Mouse (Mus musculus) T-helper 17 cell (primary cell): ENCODE results near the gene Nop58.

Experiments used
- in situ Hi-C, 2 experiments: fragments of 300-600 bp; cut with MboI, MseI; formaldehyde crosslinking; loops; 1 replicate in 1 of 2; 2 replicates in 1 of 2; pipeline ENCODE4 v1.15.1; 2025; ENCODE audit warnings: high pct_unique_total_duplicates in 2 of 2

The Nop58 gene

DNA sequence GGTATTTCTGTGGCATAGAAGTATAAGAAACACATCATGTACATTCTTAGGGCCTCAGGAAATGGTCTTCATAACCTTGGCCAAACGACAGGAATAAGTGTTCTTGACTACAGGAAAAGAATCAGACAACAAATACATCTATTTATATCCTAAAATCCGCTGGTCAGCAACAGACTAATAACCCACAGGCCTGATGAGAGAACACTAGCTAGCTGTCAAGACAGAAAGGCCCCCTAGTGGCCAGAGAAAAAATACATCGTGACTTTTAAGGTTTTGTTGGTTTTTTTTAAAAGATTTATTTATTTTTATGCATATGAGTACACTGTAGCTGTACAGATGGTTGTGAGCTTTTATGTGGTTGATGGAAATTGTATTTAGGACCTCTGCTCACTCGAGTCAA lies 35.1 kb downstream of the Nop58 start:
- in situ Hi-C loops: loop anchor here in 1 of 2 experiments (25.0 kb wide), 1 partner anchor 1258 kb away; no protein-coding TSS in a partner anchor

DNA sequence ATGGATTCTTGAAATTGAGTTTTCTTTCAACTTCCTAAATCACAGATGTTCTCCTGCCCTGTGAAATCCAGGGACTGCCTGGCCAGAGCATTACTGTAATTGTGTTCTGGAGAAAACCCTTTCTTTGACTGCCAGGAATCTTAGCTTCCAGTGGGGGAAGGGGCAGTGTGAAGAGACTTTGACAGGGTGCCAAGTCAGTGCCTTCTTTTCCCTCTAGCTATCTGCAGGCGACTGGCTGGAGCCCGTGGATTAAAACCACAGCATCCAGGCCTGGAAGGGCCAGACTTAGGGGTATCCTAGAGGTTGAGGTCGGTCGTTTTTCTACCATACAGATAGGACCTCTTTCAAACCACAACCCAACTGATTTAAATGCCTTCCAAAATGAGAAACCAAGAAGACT lies 40.9 kb downstream of the Nop58 start:
- in situ Hi-C loops: no loop called here

DNA sequence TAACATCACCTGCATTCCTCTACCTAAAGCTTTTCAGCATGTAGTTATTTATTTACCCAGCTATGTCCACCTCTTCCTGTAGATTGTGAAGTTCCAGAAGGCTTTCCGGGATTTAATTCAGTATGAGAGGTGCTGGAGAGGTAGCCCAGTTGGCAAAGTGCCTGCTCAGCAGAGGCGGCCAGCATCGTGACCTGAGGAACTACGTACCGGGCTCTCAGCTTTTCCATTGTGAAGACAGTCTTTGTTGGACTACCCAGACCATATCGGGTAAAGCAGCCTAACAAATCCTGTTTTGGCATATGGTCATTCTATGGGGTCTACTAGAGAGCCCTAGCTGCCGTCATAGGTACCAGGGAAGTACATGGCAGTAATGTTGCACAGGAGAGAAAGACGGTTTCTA lies 45.3 kb downstream of the Nop58 start:
- in situ Hi-C loops: no loop called here

DNA sequence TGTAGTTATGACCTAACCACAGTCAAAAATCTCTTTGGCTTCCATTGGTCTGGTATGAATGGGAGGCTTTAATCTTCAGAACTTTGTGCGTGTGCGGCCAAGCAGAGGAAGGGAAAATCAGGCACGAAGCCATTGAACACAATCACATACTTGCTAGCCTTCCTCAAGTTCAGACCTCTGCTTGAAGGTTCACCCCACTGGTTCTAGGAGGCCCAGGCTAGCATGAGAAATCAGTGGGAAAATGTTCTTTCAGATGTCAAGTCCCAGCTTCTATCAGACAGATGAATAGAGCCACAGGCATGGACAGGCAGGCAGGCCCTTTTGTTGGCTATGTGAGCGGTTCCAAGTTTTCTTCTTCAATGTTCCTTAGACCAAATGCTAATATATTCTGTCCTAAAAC lies 46.0 kb downstream of the Nop58 start:
- in situ Hi-C loops: no loop called here

- in situ Hi-C loops: no loop called here
Measured at GRCm38 (mm10) chr1:59734076-59734475, 49.3 kb downstream of the Nop58 start.

- in situ Hi-C loops: no loop called here
Measured at GRCm38 (mm10) chr1:59738768-59739414, 54.1 kb downstream of the Nop58 start.

GRCm38 (mm10) chr1:59739577-59740354 lies 55.0 kb downstream of the Nop58 start:
- in situ Hi-C loops: loop anchor here in 1 of 2 experiments (10.0 kb wide), 1 partner anchor 115 kb away; no protein-coding TSS in a partner anchor

- in situ Hi-C loops: loop anchor here in 1 of 2 experiments (10.0 kb wide), 1 partner anchor 106 kb away; no protein-coding TSS in a partner anchor
Measured at GRCm38 (mm10) chr1:59749047-59749446, 64.3 kb downstream of the Nop58 start.

DNA sequence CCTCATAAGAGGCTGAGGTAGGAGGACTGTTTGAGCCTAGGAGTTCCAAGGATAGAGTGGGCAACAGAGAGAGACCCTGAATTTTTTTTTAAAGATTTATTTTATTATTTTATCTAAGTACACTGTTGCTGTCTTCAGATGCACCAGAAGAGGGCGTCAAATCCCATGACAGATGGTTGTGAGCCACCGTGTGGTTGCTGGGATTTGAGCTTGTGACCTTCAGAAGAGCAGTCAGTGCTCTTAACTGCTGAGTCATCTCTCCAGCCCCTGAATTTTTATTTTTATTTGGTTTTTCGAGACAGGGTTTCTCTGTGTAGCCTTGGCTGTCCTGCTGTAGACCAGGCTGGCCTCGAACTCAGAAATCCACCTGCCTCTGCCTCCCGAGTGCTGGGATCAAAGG lies 65.0 kb downstream of the Nop58 start:
- in situ Hi-C loops: loop anchor here in 1 of 2 experiments (10.0 kb wide), 1 partner anchor 105 kb away; no protein-coding TSS in a partner anchor

DNA sequence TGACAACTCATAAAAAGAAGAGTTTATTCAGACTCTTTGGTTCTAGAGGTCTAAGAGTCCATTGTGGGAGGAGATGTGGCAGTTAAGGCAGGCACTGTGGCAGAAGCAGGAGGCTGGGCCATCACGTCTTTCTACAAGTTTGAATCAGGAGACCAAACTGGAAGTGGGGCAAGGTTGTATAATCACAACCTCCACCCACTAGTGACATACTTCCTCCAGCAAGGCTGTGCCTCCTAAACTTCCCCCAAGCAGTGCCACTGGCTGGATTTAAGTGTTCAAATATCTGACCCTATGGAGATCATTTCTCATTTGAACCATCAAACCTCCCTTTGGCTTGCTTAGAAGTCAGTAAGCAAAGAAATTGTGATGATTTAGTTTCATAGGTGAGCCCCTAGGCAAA lies 70.5 kb downstream of the Nop58 start:
- in situ Hi-C loops: no loop called here

GRCm38 (mm10) chr1:59758325-59758724 lies 73.6 kb downstream of the Nop58 start:
- in situ Hi-C loops: no loop called here

DNA sequence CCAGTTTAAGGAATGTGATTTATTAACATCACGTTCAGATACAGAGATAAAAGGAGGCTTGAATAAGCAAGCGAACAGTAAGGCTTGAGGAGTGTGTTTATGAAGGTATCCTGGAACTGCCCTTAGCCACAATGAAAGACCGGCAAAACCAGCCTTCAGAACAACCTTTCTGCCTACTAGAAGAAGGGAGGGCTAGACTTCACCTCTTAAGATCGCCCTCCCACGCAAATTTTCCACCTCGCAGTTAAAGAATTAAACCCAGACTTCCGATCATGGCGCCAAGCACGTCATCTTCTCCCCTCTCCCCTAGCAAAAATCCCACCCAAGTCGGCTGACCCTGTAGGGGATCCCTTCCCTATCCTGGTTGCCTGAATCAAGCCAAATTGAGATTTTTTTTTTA lies 77.4 kb downstream of the Nop58 start:
- in situ Hi-C loops: no loop called here

- in situ Hi-C loops: no loop called here
Measured at GRCm38 (mm10) chr1:59762651-59763163, 77.9 kb downstream of the Nop58 start.

DNA sequence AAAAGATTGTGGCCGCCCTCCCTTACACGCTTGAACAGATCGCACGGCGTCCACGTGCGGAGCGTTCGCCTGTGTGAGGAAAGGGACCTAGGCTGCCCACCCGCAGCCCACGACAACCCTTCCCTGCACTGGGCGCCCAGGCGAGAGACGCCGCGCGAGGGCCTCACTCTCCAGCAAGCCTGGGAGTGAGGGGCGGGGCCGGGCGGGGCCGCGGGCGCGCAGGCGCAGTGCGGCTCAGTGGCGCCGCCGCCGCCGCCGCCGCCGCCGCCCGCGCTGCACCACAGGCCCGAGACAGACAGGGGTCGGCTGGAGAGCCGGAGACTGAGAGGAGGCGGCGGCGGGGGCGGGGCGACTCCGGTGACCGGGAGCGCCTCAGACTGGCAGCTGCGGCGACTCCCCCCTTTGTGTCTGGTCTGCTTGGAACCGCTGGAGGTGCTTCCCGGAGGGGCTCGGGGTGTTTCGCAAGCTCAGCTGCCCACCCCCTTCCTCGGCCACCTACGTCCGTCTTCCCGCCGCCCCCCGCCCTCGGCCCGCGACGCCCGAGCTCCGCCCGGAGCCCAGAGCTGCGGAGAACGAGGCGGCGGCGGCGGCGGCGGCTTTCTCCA lies 78.5 kb downstream of the Nop58 start, which contains the start of gene Bmpr2:
Gene Bmpr2, plus strand, starts transcription at position 237 of the 605 bp plus-strand sequence.
- in situ Hi-C loops: no loop called here

- in situ Hi-C loops: no loop called here
Measured at GRCm38 (mm10) chr1:59763781-59764251, 79.0 kb downstream of the Nop58 start.

DNA sequence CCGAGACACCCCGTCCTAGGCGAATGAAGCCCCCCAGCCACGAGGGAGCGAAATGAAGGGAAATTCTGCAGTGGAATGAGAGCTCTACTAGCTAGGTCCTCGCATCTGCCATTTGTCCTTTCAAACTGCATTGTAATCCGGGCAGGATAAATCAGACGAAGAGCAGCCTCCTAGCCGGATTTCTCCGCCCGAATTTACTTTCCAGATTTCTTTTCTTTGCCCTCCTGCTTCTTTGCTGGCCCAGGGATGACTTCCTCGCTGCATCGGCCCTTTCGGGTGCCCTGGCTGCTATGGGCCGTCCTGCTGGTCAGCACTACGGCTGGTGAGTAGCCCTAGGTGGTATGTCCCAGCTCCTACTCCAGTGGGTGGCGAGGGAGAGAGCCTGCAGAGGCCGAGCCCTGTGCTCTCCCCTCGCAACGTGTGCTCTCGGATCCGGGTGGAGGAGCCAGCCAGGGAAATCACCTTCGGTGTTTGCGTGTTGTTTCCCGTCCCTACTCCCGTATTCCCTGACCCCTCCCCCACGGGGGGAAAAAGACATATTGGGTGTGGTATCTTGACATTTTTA lies 79.7 kb downstream of the Nop58 start:
- in situ Hi-C loops: no loop called here

DNA sequence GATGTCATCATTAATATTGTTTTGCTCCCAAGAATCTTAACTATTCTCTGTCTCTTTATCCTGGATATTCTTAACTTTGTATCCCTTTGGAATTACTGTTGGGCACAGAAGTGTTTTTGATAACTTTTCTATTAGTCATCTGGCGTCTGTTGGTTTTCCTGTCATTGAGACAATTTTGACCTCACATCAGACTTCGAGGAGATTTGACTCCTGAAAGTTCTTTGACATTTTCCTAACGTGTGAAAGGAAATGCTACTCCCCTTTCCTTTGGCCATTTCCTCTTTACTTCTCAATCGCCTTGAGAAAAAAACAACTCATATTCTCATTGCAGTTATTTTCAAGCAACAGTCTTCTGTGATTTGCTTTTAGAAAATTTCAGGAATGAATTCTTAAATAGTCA lies 80.5 kb downstream of the Nop58 start:
- in situ Hi-C loops: no loop called here

- in situ Hi-C loops: no loop called here
Measured at GRCm38 (mm10) chr1:59766626-59767025, 81.9 kb downstream of the Nop58 start.
